Mouse (Mus musculus): ENCODE measurements at regions not wholly inside any gene's neighbourhood (a gene's known extent, or its start where the extent isn't known, plus 50 kb on each side); places are given as distances from the start of the nearest gene placed in this dataset.
A peak's percentile ranks its signal among the peaks of the same experiment; 100 is the strongest.

GRCm38 (mm10) chr6:143373686-143374273 lies 206.8 kb downstream of the Etnk1 start:
- peak; percentile 45 for DNase-seq

- no peak for DNase-seq
Observed at GRCm38 (mm10) chr6:143375951-143376713, 209.1 kb downstream of the Etnk1 start.

GRCm38 (mm10) chr6:143377121-143377520 lies 210.1 kb downstream of the Etnk1 start:
- no peak for DNase-seq

GRCm38 (mm10) chr6:143378126-143378525 lies 211.1 kb downstream of the Etnk1 start:
- no peak for DNase-seq

GRCm38 (mm10) chr6:143380490-143380889 lies 213.5 kb downstream of the Etnk1 start:
- no peak for DNase-seq

- no peak for DNase-seq
Observed at GRCm38 (mm10) chr6:143386597-143387450, 219.8 kb downstream of the Etnk1 start.

GRCm38 (mm10) chr6:143393543-143394207 lies 226.7 kb downstream of the Etnk1 start:
- no peak for DNase-seq

- no peak for DNase-seq
Observed at GRCm38 (mm10) chr6:143394377-143394776, 227.4 kb downstream of the Etnk1 start.

- DNase-seq, result no peak
Observed at GRCm38 (mm10) chr6:143401436-143401835, 234.4 kb downstream of the Etnk1 start.

- DNase-seq, result no peak
Observed at GRCm38 (mm10) chr6:143401921-143402320, 234.9 kb downstream of the Etnk1 start.

- no peak for DNase-seq
Observed at GRCm38 (mm10) chr6:143402766-143403165, 235.7 kb downstream of the Etnk1 start.

- DNase-seq, result no peak
Observed at GRCm38 (mm10) chr6:143404521-143404920, 237.5 kb downstream of the Etnk1 start.

- no peak for DNase-seq
Observed at GRCm38 (mm10) chr6:143412056-143412455, 245.0 kb downstream of the Etnk1 start.

- no peak for DNase-seq
Observed at GRCm38 (mm10) chr6:143412721-143413120, 245.7 kb downstream of the Etnk1 start.

- DNase-seq, result no peak
Observed at GRCm38 (mm10) chr6:143414590-143415382, 247.8 kb downstream of the Etnk1 start.

- no peak for DNase-seq
Observed at GRCm38 (mm10) chr6:143415383-143415778, 248.4 kb downstream of the Etnk1 start.

- no peak for DNase-seq
Observed at GRCm38 (mm10) chr6:143419872-143420271, 252.9 kb downstream of the Etnk1 start.

GRCm38 (mm10) chr6:143423026-143423425 lies 256.0 kb downstream of the Etnk1 start:
- DNase-seq, result no peak

GRCm38 (mm10) chr6:143425182-143425829 lies 258.3 kb downstream of the Etnk1 start:
- DNase-seq, result no peak

GRCm38 (mm10) chr6:143431896-143432450 lies 265.0 kb downstream of the Etnk1 start:
- DNase-seq, result no peak
